Mouse (Mus musculus) ES-Bruce4 (cell line): ENCODE results near the gene Mbnl1. TPM values are rescaled to one million over a fixed set of nuclear protein-coding genes. Genes with fewer than 3 reads are reported as not detected.

Source experiments
- H3K27ac ChIP-seq: 2 replicates; pipeline ENCODE4 v1.5.1; 2012; ENCODE audit warnings: low read length, inconsistent platforms; ENCODE audit not compliant: insufficient read depth
- H3K27me3 ChIP-seq: 2 replicates; pipeline ENCODE4 v1.6.1; 2012; ENCODE audit warnings: mild to moderate bottlenecking, low read length, inconsistent platforms; ENCODE audit not compliant: control insufficient read depth, poor library complexity, insufficient read depth, severe bottlenecking
- H3K36me3 ChIP-seq: 2 replicates; pipeline ENCODE4 v1.6.1; 2012; ENCODE audit warnings: inconsistent platforms, mild to moderate bottlenecking, low read length, moderate library complexity; ENCODE audit not compliant: control insufficient read depth, poor library complexity, insufficient read depth, severe bottlenecking
- H3K4me1 ChIP-seq: one replicate; pipeline ENCODE4 v1.8.1; 2011; ENCODE audit warnings: low read length; ENCODE audit not compliant: control insufficient read depth, insufficient read depth
- H3K4me3 ChIP-seq: 2 replicates; pipeline ENCODE4 v1.5.1; 2011; ENCODE audit warnings: low read depth, mild to moderate bottlenecking, low read length
- H3K9ac ChIP-seq: 2 replicates; pipeline ENCODE4 v1.6.1; 2012; ENCODE audit warnings: low read depth, mild to moderate bottlenecking, inconsistent platforms; ENCODE audit not compliant: poor library complexity, severe bottlenecking
- H3K9me3 ChIP-seq: replicated peaks from 2 replicates; pipeline ENCODE4 v1.6.1; 2012; ENCODE audit warnings: mild to moderate bottlenecking, low read length, inconsistent platforms; ENCODE audit not compliant: control insufficient read depth, poor library complexity, insufficient read depth, severe bottlenecking
- CTCF ChIP-seq: IDR thresholded peaks from one replicate; pipeline ENCODE4 v1.8.1; 2011; ENCODE audit warnings: low read depth, low read length
- EP300 ChIP-seq: IDR thresholded peaks from 2 replicates; pipeline ENCODE4 v1.6.1; 2011; ENCODE audit warnings: low read depth, low read length; ENCODE audit not compliant: insufficient read depth
- POLR2A ChIP-seq: IDR thresholded peaks from one replicate; pipeline ENCODE4 v1.8.1; 2011; ENCODE audit warnings: low read length; ENCODE audit not compliant: insufficient read depth
- polyA plus RNA-seq: library from polyadenylated mRNA; stranded (reverse); fragments of >200 nt; gene quantifications from 2 replicates; pipeline ENCODE4 v1.2.4, GENCODE M21; 2011; ENCODE audit warnings: low read depth; ENCODE audit not compliant: missing spikeins, insufficient read depth, insufficient read length

Mbnl1 gene
- polyA plus RNA-seq, 1 experiment, result 26.6 TPM

- H3K9me3 ChIP-seq, result no peaks in the 10 kb centered on the region
- no peak overlapping the region for H3K9ac ChIP-seq
- H3K4me3 ChIP-seq, result no peak overlapping the region
- H3K36me3 ChIP-seq, result no peaks in the 10 kb centered on the region
- TF ChIP-seq EP300 (no peak), CTCF (no peak), POLR2A (no peak)
- H3K27me3 ChIP-seq, result no peaks in the 10 kb centered on the region
- H3K27ac ChIP-seq, result no peak overlapping the region
- no peaks in the 10 kb centered on the region for H3K4me1 ChIP-seq
Measured at GRCm38 (mm10) chr3:60475055-60475454, 2.4 kb downstream of the Mbnl1 start.

- H3K36me3 ChIP-seq, result no peaks in the 10 kb centered on the region
- no peak overlapping the region for H3K27ac ChIP-seq
- H3K4me1 ChIP-seq, result no peaks in the 10 kb centered on the region
- H3K9ac ChIP-seq, result no peak overlapping the region
- no peak for TF ChIP-seq POLR2A
- TF ChIP-seq CTCF, result no peak
- TF ChIP-seq EP300, result no peak
- no peak overlapping the region for H3K4me3 ChIP-seq
- no peaks in the 10 kb centered on the region for H3K9me3 ChIP-seq
- H3K27me3 ChIP-seq, result no peaks in the 10 kb centered on the region
Measured at GRCm38 (mm10) chr3:60476751-60477255, 4.2 kb downstream of the Mbnl1 start.

GRCm38 (mm10) chr3:60478433-60478832, 5.8 kb downstream of the Mbnl1 start:
- TF ChIP-seq POLR2A (no peak), EP300 (no peak), CTCF (no peak)
- Histone ChIP-seq H3K4me3 (no peak overlapping the region), H3K9me3 (no peaks in the 10 kb centered on the region), H3K27me3 (no peaks in the 10 kb centered on the region), H3K4me1 (no peaks in the 10 kb centered on the region), H3K9ac (no peak overlapping the region), H3K36me3 (no peaks in the 10 kb centered on the region), H3K27ac (no peak overlapping the region)

- TF ChIP-seq EP300 (no peak), CTCF (no peak), POLR2A (no peak)
Measured at GRCm38 (mm10) chr3:60480716-60481115, 8.1 kb downstream of the Mbnl1 start.

GRCm38 (mm10) chr3:60481740-60482399, 9.2 kb downstream of the Mbnl1 start:
- Histone ChIP-seq H3K27ac (no peak overlapping the region), H3K9me3 (no peaks in the 10 kb centered on the region), H3K9ac (no peak overlapping the region), H3K36me3 (no peaks in the 10 kb centered on the region), H3K27me3 (no peaks in the 10 kb centered on the region), H3K4me3 (no peak overlapping the region), H3K4me1 (no peaks in the 10 kb centered on the region)
- TF ChIP-seq POLR2A (no peak), CTCF (no peak), EP300 (no peak)

More at GRCm38 (mm10) chr3:60480716-60481115, 8.1 kb downstream of the Mbnl1 start:
- H3K36me3 ChIP-seq, result no peaks in the 10 kb centered on the region
- H3K27ac ChIP-seq, result no peak overlapping the region
- H3K9ac ChIP-seq, result no peak overlapping the region
- H3K4me1 ChIP-seq, result no peaks in the 10 kb centered on the region
- H3K9me3 ChIP-seq, result no peaks in the 10 kb centered on the region
- H3K27me3 ChIP-seq, result no peaks in the 10 kb centered on the region
- H3K4me3 ChIP-seq, result no peak overlapping the region

GRCm38 (mm10) chr3:60483305-60483704, 10.7 kb downstream of the Mbnl1 start:
- Histone ChIP-seq H3K9me3 (no peaks in the 10 kb centered on the region), H3K9ac (no peak overlapping the region), H3K27me3 (no peaks in the 10 kb centered on the region), H3K36me3 (no peaks in the 10 kb centered on the region), H3K4me3 (no peak overlapping the region), H3K27ac (no peak overlapping the region), H3K4me1 (no peaks in the 10 kb centered on the region)
- no peak for TF ChIP-seq POLR2A
- no peak for TF ChIP-seq CTCF
- no peak for TF ChIP-seq EP300
